Mouse (Mus musculus) C2C12 (cell line): Measurements from ENCODE around the gene 6430571L13Rik. TPM values are rescaled to one million over a fixed set of nuclear protein-coding genes. Genes with fewer than 3 reads are reported as not detected.

Experiments used
- H3K27me3 ChIP-seq: one replicate; pipeline ENCODE4 v1.6.1; 2011; ENCODE audit not compliant: control insufficient read depth, insufficient read depth, insufficient read length
- H3K36me3 ChIP-seq: one replicate; pipeline ENCODE4 v1.6.1; 2011; ENCODE audit not compliant: control insufficient read depth, insufficient read depth
- H3K4me3 ChIP-seq: one replicate; pipeline ENCODE4 v1.5.1; 2011; ENCODE audit warnings: mild to moderate bottlenecking, control low read depth; ENCODE audit not compliant: poor library complexity, insufficient read depth, severe bottlenecking
- H3K79me2 ChIP-seq: one replicate; pipeline ENCODE4 v1.6.1; 2011; ENCODE audit not compliant: control insufficient read depth, insufficient read depth
- H3K79me3 ChIP-seq: one replicate; pipeline ENCODE4 v1.6.1; 2011; ENCODE audit warnings: low read depth, control low read depth
- H3ac ChIP-seq: one replicate; pipeline ENCODE3; 2011; ENCODE audit warnings: low read depth; ENCODE audit not compliant: control insufficient read depth, insufficient read length
- CEBPB ChIP-seq: IDR thresholded peaks from one replicate; pipeline ENCODE4 v1.6.1; 2011; ENCODE audit warnings: low read depth, mild to moderate bottlenecking, control low read depth, moderate library complexity
- CTCF ChIP-seq: IDR thresholded peaks from one replicate; pipeline ENCODE4 v1.5.1; 2011; ENCODE audit not compliant: control insufficient read depth, insufficient read depth, insufficient read length
- FOSL1 ChIP-seq: IDR thresholded peaks from one replicate; pipeline ENCODE4 v1.8.0; 2011; ENCODE audit warnings: mild to moderate bottlenecking, low read length; ENCODE audit not compliant: poor library complexity, insufficient read depth, severe bottlenecking
- MAX ChIP-seq: IDR thresholded peaks from one replicate; pipeline ENCODE4 v1.6.1; 2011; ENCODE audit warnings: mild to moderate bottlenecking, control low read depth
- MYOD1 ChIP-seq: IDR thresholded peaks from one replicate; pipeline ENCODE4 v1.6.1; 2011; ENCODE audit warnings: low read depth; ENCODE audit not compliant: control insufficient read depth, insufficient read length
- MYOG ChIP-seq: IDR thresholded peaks from one replicate; pipeline ENCODE4 v1.6.1; 2011; ENCODE audit not compliant: control insufficient read depth, insufficient read length; ENCODE audit errors: extremely low read depth
- USF1 ChIP-seq: IDR thresholded peaks from one replicate; pipeline ENCODE4 v1.6.1; 2011; ENCODE audit warnings: low read depth, mild to moderate bottlenecking, control low read depth, moderate library complexity
- polyA plus RNA-seq: library from polyadenylated mRNA; unstranded; fragments of >200 nt; fragmentation: generic; extraction: Trizol; gene quantifications from one replicate; pipeline ENCODE4 v1.2.1, GENCODE M21; 2012; ENCODE audit warnings: missing spikeins

6430571L13Rik gene
- polyA plus RNA-seq, 1 experiment: 0.04 TPM

DNA sequence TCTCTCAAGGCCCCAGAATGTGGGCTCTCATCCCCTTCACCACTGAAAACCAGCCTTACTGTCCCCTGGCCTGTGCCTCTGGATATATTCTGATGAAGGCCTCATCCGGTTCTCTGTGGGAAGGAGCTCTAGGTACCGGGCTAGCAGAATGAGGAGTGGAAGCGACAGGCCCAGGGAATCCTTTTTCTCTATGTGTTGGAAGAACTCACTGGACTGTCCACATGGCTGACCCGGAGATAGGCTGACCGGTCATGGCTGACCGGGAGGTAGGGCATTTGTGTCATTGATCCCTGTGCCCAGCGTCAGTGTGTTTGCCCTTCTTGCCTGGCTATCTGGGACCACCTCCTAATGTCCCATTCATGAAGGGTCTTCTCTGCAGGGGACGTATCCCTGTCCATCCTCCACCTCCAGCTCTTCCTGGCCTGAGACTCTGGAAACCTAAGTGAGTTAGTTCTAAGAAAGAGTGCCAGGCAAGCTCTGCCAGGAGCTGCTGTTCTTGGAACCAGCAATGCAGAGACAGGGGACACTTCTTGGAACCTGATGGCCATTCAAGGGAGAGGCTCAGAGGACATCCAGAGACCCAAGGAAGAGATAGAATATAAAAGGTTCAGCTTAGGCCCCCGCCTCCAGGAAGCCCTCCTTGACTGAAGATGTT is 31.9 kb upstream of the 6430571L13Rik start:
- no peak overlapping the region for H3ac ChIP-seq
- H3K36me3 ChIP-seq: no peaks in the 10 kb centered on the region
- no peak for TF ChIP-seq CTCF
- TF ChIP-seq CEBPB: no peak
- no peak for TF ChIP-seq MAX
- TF ChIP-seq FOSL1: no peak
- no peak for TF ChIP-seq MYOG
- TF ChIP-seq MYOD1: no peak

DNA sequence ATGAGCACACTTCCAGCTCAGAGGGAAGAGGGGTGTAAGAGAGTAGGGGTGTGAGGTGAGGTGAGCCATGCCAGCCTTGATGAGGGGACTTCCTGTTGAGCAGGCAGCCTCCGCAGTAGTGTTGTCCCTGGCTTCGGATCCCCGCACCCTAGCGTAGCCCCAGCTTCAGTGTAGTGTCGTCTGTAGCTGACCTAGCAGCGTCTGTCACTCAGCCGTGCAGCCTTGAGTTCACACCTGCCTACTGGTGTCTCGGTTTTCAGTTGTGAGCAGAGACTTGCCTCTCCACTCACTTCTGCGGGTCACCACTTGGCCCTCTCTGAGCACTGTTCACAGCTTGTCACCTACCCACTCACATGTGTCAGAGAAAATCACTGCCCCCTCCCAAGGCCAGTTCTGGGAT is 31.2 kb upstream of the 6430571L13Rik start:
- no peak overlapping the region for H3ac ChIP-seq
- no peaks in the 10 kb centered on the region for H3K36me3 ChIP-seq
- no peaks in the 10 kb centered on the region for H3K79me2 ChIP-seq
- no peaks in the 10 kb centered on the region for H3K27me3 ChIP-seq
- H3K79me3 ChIP-seq: no peaks in the 10 kb centered on the region
- TF ChIP-seq USF1 (no peak), MYOG (no peak), MAX (no peak), CEBPB (no peak), MYOD1 (no peak)
- H3K4me3 ChIP-seq: no peak overlapping the region

More for the DNA sequence above, 31.9 kb upstream of the 6430571L13Rik start:
- no peak overlapping the region for H3K4me3 ChIP-seq
- no peaks in the 10 kb centered on the region for H3K27me3 ChIP-seq
- H3K79me2 ChIP-seq: no peaks in the 10 kb centered on the region
- no peaks in the 10 kb centered on the region for H3K79me3 ChIP-seq

DNA sequence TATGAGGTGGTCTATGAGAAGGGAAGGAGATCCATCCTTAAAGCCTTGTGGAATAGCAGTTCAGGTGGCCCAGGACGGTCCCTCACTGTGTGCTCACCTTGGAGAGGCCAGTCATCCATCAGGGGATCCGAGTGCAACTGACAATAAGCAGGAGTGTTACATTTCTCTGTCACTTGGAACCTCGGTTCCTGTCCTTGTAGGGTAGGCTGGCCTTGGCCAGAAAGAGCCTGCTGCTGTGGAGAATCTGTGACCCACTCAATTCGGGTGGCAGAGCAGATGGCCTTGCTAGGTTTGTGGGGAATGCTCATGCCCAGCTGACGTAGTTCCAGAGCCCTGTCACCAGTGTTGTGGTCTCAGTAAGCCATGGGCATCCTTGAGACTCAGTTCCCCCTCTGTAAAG is 30.8 kb upstream of the 6430571L13Rik start:
- Histone ChIP-seq H3K36me3 (no peaks in the 10 kb centered on the region), H3K79me3 (no peaks in the 10 kb centered on the region), H3K4me3 (no peak overlapping the region), H3K27me3 (peaks cover 3% of the 10 kb centered on the region), H3K79me2 (no peaks in the 10 kb centered on the region), H3ac (no peak overlapping the region)
- TF ChIP-seq FOSL1 (no peak), MAX (no peak), CTCF (no peak), MYOG (no peak), CEBPB (no peak), USF1 (no peak)

- Histone ChIP-seq H3K27me3 (peaks cover 7% of the 10 kb centered on the region), H3K79me3 (no peaks in the 10 kb centered on the region), H3K4me3 (no peak overlapping the region), H3ac (no peak overlapping the region), H3K36me3 (no peaks in the 10 kb centered on the region), H3K79me2 (no peaks in the 10 kb centered on the region)
- no peak for TF ChIP-seq MYOG
These were observed 27.4 kb upstream of the 6430571L13Rik start for GRCm38 (mm10) chr9:107312811-107313584.

- no peak overlapping the region for H3ac ChIP-seq
- H3K36me3 ChIP-seq: no peaks in the 10 kb centered on the region
- no peak overlapping the region for H3K4me3 ChIP-seq
- TF ChIP-seq MAX: no peak
- no peak for TF ChIP-seq MYOD1
- TF ChIP-seq CEBPB: no peak
- no peak for TF ChIP-seq CTCF
- TF ChIP-seq MYOG: no peak
- no peak for TF ChIP-seq FOSL1
- TF ChIP-seq USF1: no peak
- peaks cover 10% of the 10 kb centered on the region for H3K27me3 ChIP-seq
- no peaks in the 10 kb centered on the region for H3K79me3 ChIP-seq
- no peaks in the 10 kb centered on the region for H3K79me2 ChIP-seq
These were observed 26.5 kb upstream of the 6430571L13Rik start for GRCm38 (mm10) chr9:107313926-107314325.

DNA sequence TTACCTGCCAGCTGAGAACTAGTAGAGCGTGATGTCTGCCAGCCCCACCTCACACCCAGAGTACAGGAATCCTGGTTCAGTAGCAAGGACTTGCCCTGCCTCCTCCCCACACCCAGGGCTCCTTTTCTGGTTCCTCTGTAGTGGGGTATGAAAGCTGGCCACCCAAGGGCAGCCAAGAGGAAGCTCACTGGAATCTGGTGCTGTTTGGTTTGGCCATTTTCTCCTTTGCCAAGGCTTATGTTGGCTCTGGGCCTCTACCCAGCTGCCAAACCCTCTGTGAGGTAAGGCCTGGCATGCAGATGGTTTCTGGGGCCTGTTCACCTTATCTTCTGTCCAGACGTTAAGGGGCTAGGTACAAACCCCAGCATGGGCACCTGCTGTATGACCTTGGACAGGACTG is 24.6 kb upstream of the 6430571L13Rik start:
- Histone ChIP-seq H3K79me3 (no peaks in the 10 kb centered on the region), H3K79me2 (no peaks in the 10 kb centered on the region), H3K27me3 (peaks cover 10% of the 10 kb centered on the region), H3ac (no peak overlapping the region), H3K4me3 (no peak overlapping the region), H3K36me3 (no peaks in the 10 kb centered on the region)
- TF ChIP-seq CTCF (no peak), MAX (no peak), USF1 (no peak), MYOG (no peak), FOSL1 (no peak), MYOD1 (no peak), CEBPB (no peak)
